Mouse (Mus musculus) olfactory bulb, adult 2 months (tissue): Measurements from ENCODE around the gene Mlxip. TPM values are rescaled to one million over a fixed set of nuclear protein-coding genes. Genes with fewer than 3 reads are reported as not detected.
A peak's percentile ranks its signal among the peaks of the same experiment; 100 is the strongest.

ENCODE experiments used
- H3K27ac ChIP-seq: fragments of 200-500 bp; 2 replicates; pipeline ENCODE4 v1.5.1; 2012; ENCODE audit warnings: low read depth, low read length; ENCODE audit not compliant: insufficient read depth
- H3K4me1 ChIP-seq: fragments of 200-500 bp; 2 replicates; pipeline ENCODE4 v1.6.1; 2012; ENCODE audit warnings: low read length; ENCODE audit not compliant: control insufficient read depth, insufficient read depth
- H3K4me3 ChIP-seq: fragments of 200-500 bp; 2 replicates; pipeline ENCODE4 v1.5.1; 2012; ENCODE audit warnings: mild to moderate bottlenecking, low read depth, low read length, moderate library complexity; ENCODE audit not compliant: insufficient read depth
- CTCF ChIP-seq: fragments of 200-500 bp; IDR thresholded peaks from 2 replicates; pipeline ENCODE4 v1.5.1; 2012; ENCODE audit warnings: low read depth, mild to moderate bottlenecking, low read length, moderate library complexity; ENCODE audit not compliant: insufficient read depth
- POLR2A ChIP-seq: fragments of 200-500 bp; IDR thresholded peaks from 2 replicates; pipeline ENCODE4 v1.6.1; 2012; ENCODE audit warnings: mild to moderate bottlenecking, low read depth, low read length, moderate library complexity; ENCODE audit not compliant: insufficient read depth
- WGBS: fragments of 180-500 bp; shearing (Covaris S2); methylation state at CpG from one replicate; pipeline ENCODE4 v1.1.7; 2018; 5-methylcytosine and 5-hydroxymethylcytosine counted together
- polyA plus RNA-seq: library from polyadenylated mRNA; stranded (reverse); fragments of >200 nt; gene quantifications from 2 replicates; pipeline ENCODE4 v1.2.4, GENCODE M21; 2012; ENCODE audit warnings: low replicate concordance; ENCODE audit not compliant: missing spikeins, insufficient read depth, insufficient read length

Mlxip gene
- polyA plus RNA-seq = not detected in 2 replicates

GRCm38 (mm10) chr5:123394303-123394956, at the start of gene Mlxip:
TSS of gene Mlxip (plus strand) at chr5:123394798.
- Histone ChIP-seq H3K27ac (peak within 1 kb of the TSS; percentile 60; the same call in 1 of the 2 replicates), H3K4me3 (peak within 1 kb of the TSS; percentile 90), H3K4me1 (peaks cover 14% of the 10 kb centered on the region)
- TF ChIP-seq CTCF (no peak), POLR2A (peak; percentile 95)
- WGBS = under 1% methylated on average over 50 of the region's 50 CpGs

GRCm38 (mm10) chr5:123344963-123345852, 49.4 kb upstream of the Mlxip start:
- peaks cover 17% of the 10 kb centered on the region for H3K4me1 ChIP-seq
- TF ChIP-seq CTCF (no peak), POLR2A (no peak)

GRCm38 (mm10) chr5:123345853-123346654, 48.5 kb upstream of the Mlxip start:
- WGBS = 3% methylated on average over 22 of the region's 22 CpGs
- H3K4me3 ChIP-seq = peak overlapping the region; percentile 65
- peaks cover 22% of the 10 kb centered on the region for H3K4me1 ChIP-seq
- TF ChIP-seq CTCF (no peak), POLR2A (no peak)
- H3K27ac ChIP-seq = peak overlapping the region; percentile 89

More at GRCm38 (mm10) chr5:123344963-123345852, 49.4 kb upstream of the Mlxip start:
- under 1% methylated on average over 81 of the region's 87 CpGs for WGBS
- Histone ChIP-seq H3K27ac (peak overlapping the region; percentile 89), H3K4me3 (peak overlapping the region; percentile 65)

- no peak overlapping the region for H3K27ac ChIP-seq
- peaks cover 28% of the 10 kb centered on the region for H3K4me1 ChIP-seq
- H3K4me3 ChIP-seq = peak overlapping the region; percentile 65
- TF ChIP-seq CTCF (no peak), POLR2A (no peak)
- WGBS = 61% methylated on average over 7 of the region's 7 CpGs
Measured at GRCm38 (mm10) chr5:123346701-123347270, 47.8 kb upstream of the Mlxip start.

- Histone ChIP-seq H3K27ac (no peak overlapping the region), H3K4me1 (peaks cover 40% of the 10 kb centered on the region), H3K4me3 (no peak overlapping the region)
- TF ChIP-seq CTCF = no peak
- no peak for TF ChIP-seq POLR2A
- WGBS = 75% methylated on average over 2 of the region's 2 CpGs
Measured at GRCm38 (mm10) chr5:123347985-123348384, 46.6 kb upstream of the Mlxip start.

GRCm38 (mm10) chr5:123350386-123350785, 44.2 kb upstream of the Mlxip start:
- no peak for TF ChIP-seq POLR2A
- no peak for TF ChIP-seq CTCF
- Histone ChIP-seq H3K4me3 (no peak overlapping the region), H3K27ac (no peak overlapping the region), H3K4me1 (peaks cover 41% of the 10 kb centered on the region)
- WGBS = 78% methylated on average over 10 of the region's 10 CpGs

- no peak overlapping the region for H3K27ac ChIP-seq
- H3K4me1 ChIP-seq = peaks cover 23% of the 10 kb centered on the region
- H3K4me3 ChIP-seq = no peak overlapping the region
- 79% methylated on average over 11 of the region's 11 CpGs for WGBS
- no peak for TF ChIP-seq CTCF
- no peak for TF ChIP-seq POLR2A
Measured at GRCm38 (mm10) chr5:123355918-123356317, 38.7 kb upstream of the Mlxip start.

GRCm38 (mm10) chr5:123357253-123357652, 37.3 kb upstream of the Mlxip start:
- no peak for TF ChIP-seq CTCF
- no peak for TF ChIP-seq POLR2A
- Histone ChIP-seq H3K4me3 (no peak overlapping the region), H3K27ac (no peak overlapping the region), H3K4me1 (peaks cover 12% of the 10 kb centered on the region)
- WGBS = 87% methylated on average over 4 of the region's 4 CpGs
